Mouse (Mus musculus): ENCODE results near the gene Ddx55. TPM values are rescaled to one million over a fixed set of nuclear protein-coding genes. Genes with fewer than 3 reads are reported as not detected.

Ddx55 gene
- 6.9 TPM for polyA plus RNA-seq (2012; fragmentation: generic; extraction: Trizol)
- long read RNA-seq, experiment 1, partial matches to known transcripts = 14 of 18 reads
- long read RNA-seq, experiment 1, other reads (novel, unspliced or antisense) = 2 of 18 reads
- long read RNA-seq, experiment 2, transcript Ddx55-201 (14 exons, 2,799 nt) = major isoform, 18 of 57 reads
- long read RNA-seq, experiment 2, partial matches to known transcripts = 29 of 57 reads
- long read RNA-seq, experiment 2, other reads (novel, unspliced or antisense) = 10 of 57 reads

DNA sequence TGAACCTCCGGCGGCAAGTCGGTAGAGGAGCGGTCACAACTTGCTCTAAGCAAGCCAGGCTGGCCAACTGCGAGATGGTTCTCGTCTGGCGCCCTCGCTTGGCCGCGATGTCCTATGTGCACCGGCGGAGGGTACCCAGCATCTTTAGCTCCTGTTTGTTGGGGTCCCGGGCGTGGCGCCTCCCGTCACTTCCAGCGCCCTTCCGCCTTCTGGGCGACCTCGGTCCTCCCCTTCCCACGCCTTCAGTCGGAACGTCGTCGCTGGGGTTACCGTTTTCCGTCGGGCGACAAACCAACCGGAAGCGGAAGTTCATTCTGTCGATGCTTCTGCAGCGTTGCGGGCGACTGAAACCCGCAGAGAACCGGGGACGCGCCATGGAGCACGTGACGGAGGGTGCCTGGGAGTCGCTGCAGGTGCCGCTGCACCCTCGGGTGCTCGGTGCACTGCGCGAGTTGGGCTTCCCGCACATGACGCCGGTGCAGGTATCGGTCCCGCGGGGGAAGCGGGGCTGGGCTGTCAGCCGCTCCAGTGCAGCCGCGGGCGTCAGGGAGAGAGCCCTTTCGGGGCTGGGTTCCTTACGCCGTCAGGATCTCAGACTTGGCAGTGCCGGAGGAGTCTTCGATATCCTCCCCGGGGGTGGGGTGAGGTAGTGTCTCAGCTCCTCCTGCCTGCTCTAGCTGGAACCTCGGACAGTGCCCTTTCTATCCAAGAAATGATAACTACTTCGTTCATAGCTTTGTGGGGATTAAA lies at the start of gene Ddx55:
TSS of gene Ddx55 (plus strand) at position 307 of the 750 bp plus-strand sequence.
- TF ChIP-seq USF1 (IDR thresholded peaks at IDR 0.05; ENCODE audit: low read depth) = peak; percentile 80
- TF ChIP-seq CTCF (IDR thresholded peaks at IDR 0.05; ENCODE audit: control insufficient read depth, insufficient read depth, insufficient read length) = peak; percentile 19
- TF ChIP-seq CEBPB (IDR thresholded peaks at IDR 0.05; ENCODE audit: low read depth) = no peak
- TF ChIP-seq FOSL1 (IDR thresholded peaks at IDR 0.05; ENCODE audit: insufficient read depth, low read length, poor library complexity, severe bottlenecking) = no peak
- TF ChIP-seq MYOD1 (IDR thresholded peaks at IDR 0.05; ENCODE audit: control insufficient read depth, insufficient read length, low read depth) = no peak
- TF ChIP-seq MYOG (IDR thresholded peaks at IDR 0.05; ENCODE audit: control insufficient read depth, extremely low read depth, insufficient read length) = no peak
- TF ChIP-seq MAX (IDR thresholded peaks at IDR 0.05) = peak; percentile 65
- peak within 1 kb of the TSS; percentile 98 for H3ac ChIP-seq (ENCODE audit: control insufficient read depth, insufficient read length, low read depth)
- peaks cover 32% of the 10 kb centered on the region for H3K36me3 ChIP-seq (ENCODE audit: control insufficient read depth, insufficient read depth)
- H3K79me2 ChIP-seq (ENCODE audit: control insufficient read depth, insufficient read depth) = peaks cover 27% of the 10 kb centered on the region
- peak within 1 kb of the TSS; percentile 82 for H3K4me3 ChIP-seq (ENCODE audit: insufficient read depth, poor library complexity, severe bottlenecking)
- peaks cover 2% of the 10 kb centered on the region for H3K79me3 ChIP-seq (ENCODE audit: low read depth)
- no peaks in the 10 kb centered on the region for H3K27me3 ChIP-seq (ENCODE audit: control insufficient read depth, insufficient read depth, insufficient read length)

DNA sequence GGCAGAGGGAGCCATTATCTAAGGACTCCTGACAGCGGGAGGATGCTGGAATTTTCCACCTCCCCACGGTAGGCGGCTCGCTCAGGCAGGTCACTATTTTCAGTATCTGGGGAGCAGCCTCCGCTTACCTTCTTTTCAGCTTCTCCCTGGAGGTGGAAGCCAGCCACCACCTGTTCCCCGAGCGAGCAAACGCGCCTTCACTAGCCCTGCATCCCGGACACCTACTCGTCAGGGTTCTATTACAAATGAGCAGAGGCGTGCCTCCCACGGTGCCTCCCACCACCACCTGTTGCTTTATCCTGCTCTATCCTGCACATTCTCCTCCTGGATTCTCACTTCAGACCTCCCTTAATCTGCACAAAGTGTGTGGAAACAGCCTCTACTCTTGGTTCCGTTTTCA lies 48.9 kb upstream of the Ddx55 start:
- no peaks in the 10 kb centered on the region for H3K79me3 ChIP-seq (ENCODE audit: low read depth)
- no peak overlapping the region for H3K4me3 ChIP-seq (ENCODE audit: insufficient read depth, poor library complexity, severe bottlenecking)
- TF ChIP-seq MYOD1 (IDR thresholded peaks at IDR 0.05; ENCODE audit: control insufficient read depth, insufficient read length, low read depth) (no peak), CTCF (IDR thresholded peaks at IDR 0.05; ENCODE audit: control insufficient read depth, insufficient read depth, insufficient read length) (no peak), MYOG (IDR thresholded peaks at IDR 0.05; ENCODE audit: control insufficient read depth, extremely low read depth, insufficient read length) (no peak), USF1 (IDR thresholded peaks at IDR 0.05; ENCODE audit: low read depth) (no peak), CEBPB (IDR thresholded peaks at IDR 0.05; ENCODE audit: low read depth) (no peak), MAX (IDR thresholded peaks at IDR 0.05) (no peak), FOSL1 (IDR thresholded peaks at IDR 0.05; ENCODE audit: insufficient read depth, low read length, poor library complexity, severe bottlenecking) (no peak)
- H3K79me2 ChIP-seq (ENCODE audit: control insufficient read depth, insufficient read depth) = no peaks in the 10 kb centered on the region
- H3ac ChIP-seq (ENCODE audit: control insufficient read depth, insufficient read length, low read depth) = no peak overlapping the region
- H3K36me3 ChIP-seq (ENCODE audit: control insufficient read depth, insufficient read depth) = no peaks in the 10 kb centered on the region
- no peaks in the 10 kb centered on the region for H3K27me3 ChIP-seq (ENCODE audit: control insufficient read depth, insufficient read depth, insufficient read length)

GRCm38 (mm10) chr5:124505235-124505634 lies 47.4 kb upstream of the Ddx55 start:
- Histone ChIP-seq H3K79me3 (ENCODE audit: low read depth) (no peaks in the 10 kb centered on the region), H3K36me3 (ENCODE audit: control insufficient read depth, insufficient read depth) (no peaks in the 10 kb centered on the region), H3K79me2 (ENCODE audit: control insufficient read depth, insufficient read depth) (no peaks in the 10 kb centered on the region), H3ac (ENCODE audit: control insufficient read depth, insufficient read length, low read depth) (no peak overlapping the region), H3K27me3 (ENCODE audit: control insufficient read depth, insufficient read depth, insufficient read length) (no peaks in the 10 kb centered on the region), H3K4me3 (ENCODE audit: insufficient read depth, poor library complexity, severe bottlenecking) (no peak overlapping the region)
- no peak for TF ChIP-seq CTCF (IDR thresholded peaks at IDR 0.05; ENCODE audit: control insufficient read depth, insufficient read depth, insufficient read length)
- no peak for TF ChIP-seq CEBPB (IDR thresholded peaks at IDR 0.05; ENCODE audit: low read depth)
- no peak for TF ChIP-seq USF1 (IDR thresholded peaks at IDR 0.05; ENCODE audit: low read depth)
- no peak for TF ChIP-seq MYOD1 (IDR thresholded peaks at IDR 0.05; ENCODE audit: control insufficient read depth, insufficient read length, low read depth)
- TF ChIP-seq FOSL1 (IDR thresholded peaks at IDR 0.05; ENCODE audit: insufficient read depth, low read length, poor library complexity, severe bottlenecking) = no peak

GRCm38 (mm10) chr5:124506731-124507359 lies 45.8 kb upstream of the Ddx55 start:
- peak; percentile 44 for TF ChIP-seq CEBPB (IDR thresholded peaks at IDR 0.05; ENCODE audit: low read depth)
- TF ChIP-seq MYOD1 (IDR thresholded peaks at IDR 0.05; ENCODE audit: control insufficient read depth, insufficient read length, low read depth) = no peak
- TF ChIP-seq MYOG (IDR thresholded peaks at IDR 0.05; ENCODE audit: control insufficient read depth, extremely low read depth, insufficient read length) = no peak
- TF ChIP-seq MAX (IDR thresholded peaks at IDR 0.05) = no peak
- Histone ChIP-seq H3K79me2 (ENCODE audit: control insufficient read depth, insufficient read depth) (no peaks in the 10 kb centered on the region), H3K36me3 (ENCODE audit: control insufficient read depth, insufficient read depth) (no peaks in the 10 kb centered on the region), H3K79me3 (ENCODE audit: low read depth) (no peaks in the 10 kb centered on the region), H3K4me3 (ENCODE audit: insufficient read depth, poor library complexity, severe bottlenecking) (no peak overlapping the region), H3K27me3 (ENCODE audit: control insufficient read depth, insufficient read depth, insufficient read length) (no peaks in the 10 kb centered on the region), H3ac (ENCODE audit: control insufficient read depth, insufficient read length, low read depth) (no peak overlapping the region)

- Histone ChIP-seq H3K36me3 (ENCODE audit: control insufficient read depth, insufficient read depth) (peaks cover 2% of the 10 kb centered on the region), H3K4me3 (ENCODE audit: insufficient read depth, poor library complexity, severe bottlenecking) (no peak overlapping the region), H3ac (ENCODE audit: control insufficient read depth, insufficient read length, low read depth) (no peak overlapping the region), H3K79me3 (ENCODE audit: low read depth) (no peaks in the 10 kb centered on the region), H3K27me3 (ENCODE audit: control insufficient read depth, insufficient read depth, insufficient read length) (no peaks in the 10 kb centered on the region), H3K79me2 (ENCODE audit: control insufficient read depth, insufficient read depth) (no peaks in the 10 kb centered on the region)
- no peak for TF ChIP-seq MAX (IDR thresholded peaks at IDR 0.05)
Measured at GRCm38 (mm10) chr5:124509200-124509599, 43.5 kb upstream of the Ddx55 start.

All from C2C12 (cell line).